Mouse (Mus musculus): ENCODE results near the gene Samd14.
"Not testable (repeated sequence)": the region's sequence is repeated elsewhere in the genome, so short reads cannot be mapped to it uniquely, and the experiment has no call there.

Samd14 gene

DNA sequence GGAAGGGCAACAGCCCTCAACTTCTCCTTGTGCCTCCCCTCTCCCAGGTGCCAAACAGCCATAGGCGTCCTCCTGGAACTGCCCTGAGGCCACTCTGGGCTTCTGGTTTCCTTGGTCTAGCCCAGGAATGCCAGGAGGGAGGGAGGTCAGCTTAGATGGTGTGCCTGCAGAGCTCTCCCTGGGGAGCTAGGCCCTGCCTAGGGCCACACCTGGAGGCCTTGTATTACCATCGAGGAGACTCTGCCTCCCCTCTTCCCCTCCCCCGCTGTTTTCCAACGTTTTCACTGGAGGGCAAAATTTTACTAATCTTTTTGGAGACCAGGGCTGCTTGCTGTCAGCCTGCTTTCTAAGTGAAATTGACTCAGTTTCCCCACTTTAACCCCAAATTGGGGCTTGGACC lies 3.6 kb upstream of the Samd14 start:
- no peak for DNase-seq (ENCODE audit: low read depth, low spot score)

DNA sequence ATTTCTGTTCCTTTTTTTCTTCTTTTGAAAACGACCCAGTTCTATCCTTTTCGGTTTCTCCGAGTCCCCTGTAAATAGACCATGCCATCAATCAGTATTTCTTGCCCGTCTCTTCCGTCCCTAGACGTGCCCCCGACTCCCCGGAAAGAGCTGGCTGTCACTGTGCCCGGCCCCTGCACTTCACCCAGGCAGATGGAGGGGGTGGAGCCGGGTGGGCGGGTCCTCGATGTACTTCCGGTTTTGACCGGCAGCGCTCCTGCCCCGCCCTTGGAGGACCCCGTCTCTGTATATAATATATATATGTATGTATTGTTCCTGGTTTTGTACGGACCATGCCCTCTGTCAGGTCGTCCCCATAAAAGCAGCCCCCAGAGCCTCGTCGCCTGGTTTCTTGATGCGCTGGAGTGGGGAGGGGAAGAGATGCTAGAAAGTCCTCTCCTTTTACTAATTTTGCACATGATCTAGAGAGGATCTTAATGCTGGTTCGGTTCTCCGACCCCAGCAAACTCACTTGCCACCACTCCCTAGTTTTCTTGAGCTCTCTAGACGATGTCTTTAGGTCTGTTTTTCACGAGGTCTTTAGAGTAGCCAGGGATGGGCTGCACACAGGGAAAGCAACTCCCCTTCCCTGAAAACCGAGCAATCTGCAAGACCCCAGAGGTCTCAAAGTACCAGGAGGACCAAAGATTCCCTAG lies 3.0 kb upstream of the Samd14 start:
- peak; percentile 67 for DNase-seq (ENCODE audit: low read depth, low spot score)

GRCm38 (mm10) chr11:95007418-95007817 lies 2.3 kb upstream of the Samd14 start:
- no peak for DNase-seq (ENCODE audit: low read depth, low spot score)

GRCm38 (mm10) chr11:95008661-95009628 lies 734 bp upstream of the Samd14 start:
- DNase-seq (ENCODE audit: low read depth, low spot score), result no peak

GRCm38 (mm10) chr11:95010141-95010739 lies 561 bp downstream of the Samd14 start:
- no peak for DNase-seq (ENCODE audit: low read depth, low spot score)

DNA sequence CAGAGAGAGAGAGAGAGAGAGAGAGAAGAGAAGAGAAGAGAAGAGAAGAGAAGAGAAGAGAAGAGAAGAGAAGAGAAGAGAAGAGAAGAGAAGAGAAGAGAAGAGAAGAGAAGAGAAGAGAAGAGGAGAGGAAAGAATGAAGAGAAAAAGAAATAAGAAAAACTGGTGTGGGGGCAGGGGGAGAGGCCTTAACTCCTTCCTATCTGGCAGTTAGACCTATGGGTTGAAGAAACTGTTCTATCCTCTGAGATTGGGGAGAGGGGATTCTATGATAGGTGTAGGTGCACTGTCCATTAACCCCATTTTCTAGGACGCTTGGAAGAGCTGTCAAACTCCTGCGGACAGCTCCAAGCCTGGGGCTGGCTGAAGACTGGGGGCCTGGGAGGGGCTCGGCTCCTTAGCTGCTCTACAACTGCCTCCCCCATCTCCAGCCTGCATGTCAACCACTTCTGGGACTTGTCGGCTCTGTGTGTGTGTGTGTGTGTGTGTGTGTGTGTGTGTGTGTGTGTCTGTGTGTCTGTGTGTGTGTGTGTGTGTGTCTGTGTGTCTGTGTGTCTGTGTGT lies 1.2 kb downstream of the Samd14 start:
- not testable (repeated sequence) for DNase-seq (ENCODE audit: low read depth, low spot score)

GRCm38 (mm10) chr11:95011416-95011815 lies 1.7 kb downstream of the Samd14 start:
- no peak for DNase-seq (ENCODE audit: low read depth, low spot score)

- no peak for DNase-seq (ENCODE audit: low read depth, low spot score)
These were observed 2.4 kb downstream of the Samd14 start for GRCm38 (mm10) chr11:95012075-95012474.

GRCm38 (mm10) chr11:95012487-95012886 lies 2.8 kb downstream of the Samd14 start:
- DNase-seq (ENCODE audit: low read depth, low spot score), result no peak

DNA sequence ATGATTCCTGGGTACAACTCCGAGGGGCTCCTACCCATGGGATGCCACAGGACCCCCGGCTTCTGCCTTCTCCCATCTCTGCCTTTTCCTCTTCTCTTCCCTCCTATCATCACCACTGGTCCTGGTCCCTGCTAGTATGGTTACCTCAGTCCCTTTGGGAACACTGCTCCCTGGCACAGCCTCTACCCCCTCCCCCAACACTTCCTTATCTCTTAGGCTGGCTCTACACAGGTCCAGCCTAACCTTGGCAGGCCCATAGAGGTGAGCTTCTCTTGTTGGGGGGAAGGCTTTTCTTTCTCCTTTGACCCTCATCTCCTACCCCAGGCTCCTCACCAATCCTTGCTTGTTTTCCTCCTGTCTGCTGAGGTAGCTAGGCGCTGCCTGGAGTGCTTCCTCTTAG lies 5.8 kb downstream of the Samd14 start:
- DNase-seq (ENCODE audit: low read depth, low spot score), result no peak

- no peak for DNase-seq (ENCODE audit: low read depth, low spot score)
These were observed 12.7 kb downstream of the Samd14 start for GRCm38 (mm10) chr11:95022237-95022992.

GRCm38 (mm10) chr11:95023481-95023880 lies 13.8 kb downstream of the Samd14 start:
- DNase-seq (ENCODE audit: low read depth, low spot score), result no peak

DNA sequence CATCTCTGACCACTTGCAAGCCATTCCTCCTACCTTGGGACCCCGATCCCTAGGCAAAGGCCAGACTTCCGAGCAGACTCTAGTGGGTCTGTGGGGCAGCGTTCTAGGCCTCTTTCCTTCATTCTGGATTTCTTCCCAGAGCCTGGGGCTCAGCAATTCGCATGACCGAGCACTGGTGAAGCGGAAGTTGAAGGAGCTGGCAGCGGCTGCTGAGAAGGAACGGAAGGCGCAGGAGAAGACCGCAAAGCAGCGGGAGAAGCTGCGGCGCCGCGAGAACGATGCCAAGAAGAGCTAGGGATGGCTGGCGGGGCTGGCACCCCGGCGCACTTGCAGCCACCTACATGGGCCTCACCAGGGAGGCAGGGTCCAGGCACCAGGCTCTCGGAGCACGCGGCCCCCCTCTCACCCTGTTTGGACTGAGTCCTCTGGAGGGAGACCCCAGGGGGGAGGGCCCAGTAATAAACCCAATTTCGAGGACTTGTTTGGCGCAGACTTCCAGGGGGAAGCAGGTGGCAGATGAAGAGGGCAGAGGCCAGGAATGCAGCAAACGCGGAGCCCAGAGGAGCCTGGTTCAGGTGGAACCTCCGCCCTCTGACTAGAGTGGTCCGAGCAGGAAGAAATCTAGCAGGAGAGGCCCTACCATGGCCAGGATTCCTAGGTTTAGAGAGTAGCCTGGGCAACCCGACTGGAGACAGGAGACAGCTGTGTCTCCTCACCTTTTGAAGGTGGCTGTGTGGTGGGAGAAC lies 14.9 kb downstream of the Samd14 start:
- DNase-seq (ENCODE audit: low read depth, low spot score), result no peak

GRCm38 (mm10) chr11:95025227-95026012 lies 15.7 kb downstream of the Samd14 start:
- no peak for DNase-seq (ENCODE audit: low read depth, low spot score)

GRCm38 (mm10) chr11:95026090-95026542 lies 16.4 kb downstream of the Samd14 start:
- no peak for DNase-seq (ENCODE audit: low read depth, low spot score)

DNA sequence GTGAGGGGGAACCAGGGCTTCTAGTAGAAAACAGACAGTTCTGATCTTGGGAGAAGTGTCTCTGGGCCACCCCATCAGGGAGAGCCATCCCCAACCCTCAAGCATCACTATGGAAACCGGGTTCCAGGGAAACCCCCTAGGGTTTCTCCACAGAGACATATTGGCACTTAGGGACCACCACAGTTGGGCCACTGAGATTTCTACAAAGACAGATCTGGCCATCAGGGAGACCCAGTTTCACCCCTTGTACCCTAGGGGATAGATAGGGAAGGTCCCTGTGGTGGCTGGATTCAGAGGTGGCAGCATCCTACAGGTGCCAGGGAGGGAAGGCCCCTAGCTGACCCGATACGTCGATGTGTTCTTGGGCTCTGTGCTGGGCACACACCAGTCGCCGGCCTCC lies 17.2 kb downstream of the Samd14 start:
- DNase-seq (ENCODE audit: low read depth, low spot score), result no peak

GRCm38 (mm10) chr11:95027850-95028470 lies 18.3 kb downstream of the Samd14 start:
- DNase-seq (ENCODE audit: low read depth, low spot score), result no peak

GRCm38 (mm10) chr11:95032945-95033344 lies 23.3 kb downstream of the Samd14 start:
- no peak for DNase-seq (ENCODE audit: low read depth, low spot score)

GRCm38 (mm10) chr11:95033617-95034016 lies 23.9 kb downstream of the Samd14 start:
- no peak for DNase-seq (ENCODE audit: low read depth, low spot score)

Measured in embryo, embryonic 11.5 days (tissue).